Mouse (Mus musculus) CH12.LX (cell line): ENCODE measurements around the gene Prn. TPM values are rescaled to one million over a fixed set of nuclear protein-coding genes. Genes with fewer than 3 reads are reported as not detected.

ENCODE experiments used
- DNase-seq: peaks from one replicate; pipeline ENCODE4 v3.0.0-alpha.2; 2013; ENCODE audit errors: extremely low read depth
- H3K27ac ChIP-seq: 2 replicates; pipeline ENCODE4 v1.5.1; 2012; ENCODE audit warnings: low read depth, mild to moderate bottlenecking, control low read depth, moderate library complexity; ENCODE audit not compliant: insufficient read depth
- H3K27me3 ChIP-seq: replicated peaks from 2 replicates; pipeline ENCODE3; 2012; ENCODE audit warnings: inconsistent platforms
- H3K36me3 ChIP-seq, 2 experiments: replicated peaks in 1 of 2; 2 replicates each; pipeline versions ENCODE3 to v1.6.1; 2012; ENCODE audit warnings: inconsistent platforms in 1 of 2, low read length in 1 of 2, mild to moderate bottlenecking in 1 of 2, mixed read lengths in 1 of 2, moderate library complexity in 1 of 2; ENCODE audit not compliant: control insufficient read depth in 1 of 2, insufficient read depth in 1 of 2
- H3K4me1 ChIP-seq, 2 experiments: 2 replicates each; pipeline ENCODE4 v1.6.1; 2012; ENCODE audit warnings: inconsistent platforms in 1 of 2, moderate library complexity in 1 of 2; ENCODE audit not compliant: insufficient read depth in 2 of 2, control insufficient read depth in 1 of 2
- H3K4me2 ChIP-seq: 2 replicates; pipeline ENCODE4 v1.6.1; 2012; ENCODE audit warnings: low read depth, mild to moderate bottlenecking, control low read depth; ENCODE audit not compliant: poor library complexity, insufficient read depth, severe bottlenecking
- H3K4me3 ChIP-seq, 3 experiments: fragments of 150-350 bp in 1 of 3; sonication (generic) in 1 of 3; replicated peaks in 1 of 3; 2 replicates each; pipeline versions ENCODE3 to v1.5.1; 2011 to 2012; ENCODE audit warnings: low read depth in 2 of 3, low read length in 2 of 3, mild to moderate bottlenecking in 2 of 3, moderate library complexity in 2 of 3, control low read depth in 1 of 3, improper control_type of control experiment in 1 of 3, inconsistent platforms in 1 of 3, mixed read lengths in 1 of 3; ENCODE audit not compliant: poor library complexity in 1 of 3
- H3K79me2 ChIP-seq: replicated peaks from 2 replicates; pipeline ENCODE4 v1.6.1; 2012; ENCODE audit warnings: mild to moderate bottlenecking, moderate library complexity; ENCODE audit not compliant: control insufficient read depth, poor library complexity, insufficient read depth, severe bottlenecking; ENCODE audit errors: extremely low read depth
- H3K9ac ChIP-seq: 2 replicates; pipeline ENCODE4 v1.6.1; 2012; ENCODE audit warnings: low read depth, mild to moderate bottlenecking, control low read depth, moderate library complexity; ENCODE audit not compliant: insufficient read depth
- H3K9me3 ChIP-seq: replicated peaks from 2 replicates; pipeline ENCODE3; 2012; ENCODE audit warnings: low read length, inconsistent platforms, mixed read lengths
- BHLHE40 ChIP-seq: IDR thresholded peaks from 2 replicates; pipeline ENCODE4 v1.6.1; 2011; ENCODE audit warnings: mild to moderate bottlenecking, low read depth, low read length, improper control_type of control experiment
- CHD2 ChIP-seq: IDR thresholded peaks from 2 replicates; pipeline ENCODE4 v1.6.1; 2011; ENCODE audit warnings: low read length, improper control_type of control experiment
- ELF1 ChIP-seq: IDR thresholded peaks from 2 replicates; pipeline ENCODE4 v1.6.1; 2014; ENCODE audit warnings: low read depth, mild to moderate bottlenecking, inconsistent platforms, low read length, improper control_type of control experiment
- EP300 ChIP-seq: IDR thresholded peaks from 2 replicates; pipeline ENCODE4 v1.6.1; 2011; ENCODE audit warnings: low read length, improper control_type of control experiment
- ETS1 ChIP-seq: conservative IDR thresholded peaks from 2 replicates; pipeline ENCODE4 v1.6.1; 2012; ENCODE audit warnings: low read depth, mild to moderate bottlenecking, inconsistent platforms, low read length, improper control_type of control experiment, moderate library complexity
- GABPA ChIP-seq: IDR thresholded peaks from 2 replicates; pipeline ENCODE4 v1.6.1; 2012; ENCODE audit warnings: low read depth, low read length, improper control_type of control experiment, inconsistent platforms; ENCODE audit not compliant: insufficient replicate concordance
- IRF4 ChIP-seq: IDR thresholded peaks from 2 replicates; pipeline ENCODE4 v1.6.1; 2014; ENCODE audit warnings: low read depth, mild to moderate bottlenecking, inconsistent platforms, low read length, improper control_type of control experiment
- JUN ChIP-seq: IDR thresholded peaks from 2 replicates; pipeline ENCODE4 v1.6.1; 2011; ENCODE audit warnings: low read depth, mild to moderate bottlenecking, low read length, improper control_type of control experiment, moderate library complexity; ENCODE audit not compliant: insufficient read depth
- JUND ChIP-seq: conservative IDR thresholded peaks from 2 replicates; pipeline ENCODE4 v1.6.1; 2011; ENCODE audit warnings: low read depth, low read length, improper control_type of control experiment
- MAFK ChIP-seq: IDR thresholded peaks from 2 replicates; pipeline ENCODE4 v1.6.1; 2011; ENCODE audit warnings: low read length, improper control_type of control experiment; ENCODE audit not compliant: insufficient replicate concordance
- MEF2A ChIP-seq: IDR thresholded peaks from 2 replicates; pipeline ENCODE4 v1.6.1; 2014; ENCODE audit warnings: low read depth, mild to moderate bottlenecking, inconsistent platforms, low read length, improper control_type of control experiment, borderline replicate concordance
- MYC ChIP-seq: IDR thresholded peaks from 2 replicates; pipeline ENCODE4 v1.6.1; 2011; ENCODE audit warnings: low read depth, mild to moderate bottlenecking, improper control_type of control experiment, low read length
- POLR2A ChIP-seq: IDR thresholded peaks from 2 replicates; pipeline ENCODE4 v1.6.1; 2011; ENCODE audit warnings: low read depth, mild to moderate bottlenecking, improper control_type of control experiment, low read length
- POLR2AphosphoS2 ChIP-seq: IDR thresholded peaks from 2 replicates; pipeline ENCODE4 v1.6.1; 2011; ENCODE audit warnings: low read depth, low read length, improper control_type of control experiment
- RAD21 ChIP-seq: IDR thresholded peaks from 2 replicates; pipeline ENCODE4 v1.6.1; 2011; ENCODE audit warnings: low read depth, mild to moderate bottlenecking, low read length, improper control_type of control experiment, moderate library complexity
- RCOR1 ChIP-seq: conservative IDR thresholded peaks from 2 replicates; pipeline ENCODE4 v1.6.1; 2012; ENCODE audit warnings: low read depth, mild to moderate bottlenecking, inconsistent platforms, low read length, improper control_type of control experiment
- SIN3A ChIP-seq: IDR thresholded peaks from 2 replicates; pipeline ENCODE4 v1.6.1; 2012; ENCODE audit warnings: low read length, improper control_type of control experiment, inconsistent platforms
- SMC3 ChIP-seq: IDR thresholded peaks from 2 replicates; pipeline ENCODE4 v1.6.1; 2011; ENCODE audit warnings: low read depth, low read length, improper control_type of control experiment
- TCF12 ChIP-seq: IDR thresholded peaks from 2 replicates; pipeline ENCODE4 v1.6.1; 2014; ENCODE audit warnings: low read depth, mild to moderate bottlenecking, inconsistent platforms, low read length, improper control_type of control experiment
- UBTF ChIP-seq: IDR thresholded peaks from 2 replicates; pipeline ENCODE4 v1.6.1; 2012; ENCODE audit warnings: low read depth, mild to moderate bottlenecking, inconsistent platforms, low read length, improper control_type of control experiment, moderate library complexity
- ZC3H11A ChIP-seq: IDR thresholded peaks from 2 replicates; pipeline ENCODE4 v1.6.1; 2012; ENCODE audit warnings: low read depth, mild to moderate bottlenecking, inconsistent platforms, low read length, improper control_type of control experiment
- dilution Hi-C: fragments of 300-500 bp; cut with MboI; formaldehyde crosslinking; loops from 2 replicates; pipeline ENCODE4 v1.14.3; 2020; ENCODE audit warnings: low sequenced_read_pairs; ENCODE audit not compliant: extremely low pct_unique_long_range_greater_than_20kb, extremely low pct_ligation_motif_present
- in situ Hi-C: fragments of 300-500 bp; cut with MboI; formaldehyde crosslinking; loops from 3 replicates; pipeline ENCODE4 v1.14.3; 2019; ENCODE audit warnings: low sequenced_read_pairs, low pct_ligation_motif_present, low pct_unique_long_range_greater_than_20kb, mixed read lengths
- polyA plus RNA-seq: library from polyadenylated mRNA; unstranded; fragments of >175 nt; gene quantifications from 2 replicates; pipeline ENCODE4 v1.2.1, GENCODE M21; 2012; ENCODE audit warnings: low read depth; ENCODE audit not compliant: insufficient read length
- total RNA-seq, 2 experiments: library from RNA; depleted of rRNA; stranded (reverse); fragments of 300-350 nt in 1 of 2; fragments of >200 nt in 1 of 2; gene quantifications; 2 replicates each; pipeline ENCODE4 v1.2.3; 2012 to 2014

Prn gene
- total and polyA plus RNA-seq, 3 experiments, result not detected

GRCm38 (mm10) chr2:131988550-131988949, 78.8 kb downstream of the Prn start:
- no peaks in the 10 kb centered on the region for H3K9me3 ChIP-seq
- H3K27me3 ChIP-seq, result no peaks in the 10 kb centered on the region
- dilution Hi-C loops, result no loop called here
- H3K27ac ChIP-seq, result no peak overlapping the region
- H3K36me3 ChIP-seq, result peaks cover 11 to 32% of the 10 kb centered on the region in 2 experiments
- TF ChIP-seq POLR2AphosphoS2, result no peak
- no peak for TF ChIP-seq BHLHE40
- TF ChIP-seq GABPA, result no peak
- TF ChIP-seq ETS1, result no peak
- no peak for TF ChIP-seq EP300
- TF ChIP-seq IRF4, result no peak
- TF ChIP-seq RCOR1, result no peak
- TF ChIP-seq, all 38 proteins: peak for 0
- no peak for DNase-seq
- H3K4me2 ChIP-seq, result no peak overlapping the region
- no peak overlapping the region for H3K9ac ChIP-seq
- H3K4me1 ChIP-seq, result peaks cover 4 to 52% of the 10 kb centered on the region in 2 experiments; a peak in 3 of 4 replicates
- in situ Hi-C loops, result loop anchor here (10.0 kb wide), 1 partner anchor 256 kb away; the partner anchor contains the start of gene Tmem230
- H3K4me3 ChIP-seq, result no peak overlapping the region
- no peaks in the 10 kb centered on the region; the same call in 1 of the 2 replicates for H3K79me2 ChIP-seq

- Histone ChIP-seq H3K9me3 (no peaks in the 10 kb centered on the region), H3K79me2 (no peaks in the 10 kb centered on the region; the same call in 1 of the 2 replicates), H3K4me3 (no peak overlapping the region), H3K4me1 (peaks cover 19 to 76% of the 10 kb centered on the region in 2 experiments), H3K4me2 (no peak overlapping the region), H3K27ac (no peak overlapping the region), H3K27me3 (no peaks in the 10 kb centered on the region), H3K9ac (no peak overlapping the region), H3K36me3 (peaks cover 47 to 72% of the 10 kb centered on the region in 2 experiments)
- in situ Hi-C loops, result no loop called here
- dilution Hi-C loops, result no loop called here
- DNase-seq, result no peak
- no peak for TF ChIP-seq TCF12
- no peak for TF ChIP-seq BHLHE40
- TF ChIP-seq JUND, result no peak
- no peak for TF ChIP-seq ELF1
- TF ChIP-seq MAFK, result no peak
- no peak for TF ChIP-seq MYC
- TF ChIP-seq UBTF, result no peak
- TF ChIP-seq SIN3A, result no peak
- no peak for TF ChIP-seq POLR2AphosphoS2
- no peak for TF ChIP-seq CHD2
- no peak for TF ChIP-seq POLR2A
- no peak for TF ChIP-seq MEF2A
- no peak for TF ChIP-seq ZC3H11A
- no peak for TF ChIP-seq JUN
- no peak for TF ChIP-seq SMC3
- TF ChIP-seq GABPA, result no peak
- TF ChIP-seq RAD21, result no peak
These were observed 82.7 kb downstream of the Prn start for GRCm38 (mm10) chr2:131992487-131992886.
